Mouse (Mus musculus): ENCODE results near the gene Ric8a.

GRCm38 (mm10) chr7:140899121-140899520, 42.4 kb downstream of the Ric8a start:
- TF ChIP-seq CTCF (IDR thresholded peaks at IDR 0.05; ENCODE audit: borderline replicate concordance, extremely low read depth, insufficient read depth, insufficient read length) (no peak), POLR2A (IDR thresholded peaks at IDR 0.05; ENCODE audit: borderline replicate concordance, extremely low read depth, insufficient read depth, insufficient read length, poor library complexity, severe bottlenecking) (no peak)
